Mouse (Mus musculus): ENCODE measurements at regions not wholly inside any gene's neighbourhood (a gene's known extent, or its start where the extent isn't known, plus 50 kb on each side); places are given as distances from the start of the nearest gene placed in this dataset.

DNA sequence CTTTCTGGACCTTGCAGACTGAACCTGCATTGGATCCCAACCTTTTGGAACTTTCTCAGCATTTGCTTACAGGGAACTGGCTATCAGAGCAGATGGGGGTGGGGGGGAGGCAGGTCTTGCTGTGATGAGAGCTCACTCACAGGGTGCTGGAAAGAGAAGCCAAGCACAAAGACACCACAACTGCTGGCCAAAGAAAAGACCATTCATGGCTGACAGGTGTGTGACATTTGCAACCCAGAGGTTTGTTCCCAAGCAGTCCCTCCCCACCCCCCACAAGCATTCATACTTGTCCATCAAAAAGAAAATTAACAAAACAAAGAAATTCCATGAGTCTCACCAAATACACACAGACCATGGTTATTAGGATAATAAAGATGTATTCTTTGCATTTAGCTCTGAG lies 117.5 kb upstream of the Rreb1 start:
- H3K4me2 ChIP-seq: no peak overlapping the region
- no peaks in the 10 kb centered on the region for H3K27me3 ChIP-seq
- H3K36me3 ChIP-seq: no peaks in the 10 kb centered on the region
- no peak for ATAC-seq (ENCODE audit: low FRiP score)
- H3K9me3 ChIP-seq: no peaks in the 10 kb centered on the region
- H3K27ac ChIP-seq: no peak overlapping the region
- H3K9ac ChIP-seq: no peak overlapping the region
- no peak overlapping the region for H3K4me3 ChIP-seq
- no peaks in the 10 kb centered on the region for H3K4me1 ChIP-seq (replicated peaks)

DNA sequence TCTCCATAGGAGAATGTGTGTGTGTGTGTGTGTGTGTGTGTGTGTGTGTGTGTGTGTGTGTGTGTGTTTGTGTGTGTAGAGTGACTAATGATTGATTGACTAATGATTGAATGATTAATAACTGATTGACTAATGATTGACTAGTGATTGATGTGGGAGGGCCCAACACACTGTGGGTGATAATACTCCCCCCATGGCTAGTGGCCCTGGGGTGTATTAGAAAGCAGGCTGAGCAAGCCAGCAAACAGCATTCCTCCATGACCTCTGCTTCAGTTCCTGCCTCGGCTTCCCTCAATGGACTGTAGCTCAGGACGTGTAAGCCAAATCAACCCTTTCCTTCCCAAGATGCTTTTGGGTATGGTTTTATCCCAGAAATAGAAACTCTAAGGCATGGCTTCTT lies 114.1 kb upstream of the Rreb1 start:
- Histone ChIP-seq H3K36me3 (no peaks in the 10 kb centered on the region), H3K27ac (no peak overlapping the region), H3K4me1 (replicated peaks) (no peaks in the 10 kb centered on the region), H3K27me3 (no peaks in the 10 kb centered on the region), H3K9me3 (no peaks in the 10 kb centered on the region), H3K4me2 (no peak overlapping the region), H3K4me3 (no peak overlapping the region), H3K9ac (no peak overlapping the region)
- no peak for ATAC-seq (ENCODE audit: low FRiP score)
- 72% methylated on average over 2 of the region's 2 CpGs for WGBS

DNA sequence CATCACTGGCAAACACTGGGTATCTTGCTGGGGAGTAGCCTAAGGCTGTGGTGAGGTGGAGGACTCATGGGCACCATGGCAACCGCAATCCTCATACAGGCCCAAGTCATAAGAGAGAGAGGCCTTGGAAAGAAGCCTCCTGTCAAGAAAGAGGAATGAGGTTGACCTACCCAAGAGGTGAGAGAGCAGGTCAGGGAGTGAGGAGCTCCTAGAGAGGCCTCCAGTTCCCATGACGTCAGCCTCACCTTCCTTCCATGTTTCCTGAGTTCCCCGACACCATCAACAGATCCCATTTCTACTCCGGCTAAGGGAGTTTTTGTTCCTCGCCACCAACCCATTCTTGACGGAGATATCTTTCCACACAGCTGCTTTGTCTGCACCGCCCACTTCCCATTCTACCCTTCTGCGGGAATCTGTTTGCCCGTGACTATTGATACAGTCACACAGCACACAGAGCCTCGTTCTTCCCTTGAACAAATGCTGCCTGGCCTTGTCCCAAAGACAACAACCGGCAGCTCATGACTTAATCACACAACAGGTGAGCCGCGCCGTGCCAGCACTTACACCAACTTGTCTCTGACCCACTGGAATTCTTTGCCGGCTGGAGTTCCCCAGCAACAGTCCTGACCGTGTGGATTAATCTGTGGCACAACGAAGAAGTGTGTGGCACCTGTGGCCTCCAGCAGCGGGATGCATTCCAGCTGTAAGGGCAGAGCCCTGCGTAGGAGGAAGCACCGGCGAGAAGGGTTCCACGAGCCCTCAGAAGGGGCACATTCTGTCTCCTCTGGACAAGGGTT lies 111.8 kb upstream of the Rreb1 start:
- no peaks in the 10 kb centered on the region for H3K36me3 ChIP-seq

DNA sequence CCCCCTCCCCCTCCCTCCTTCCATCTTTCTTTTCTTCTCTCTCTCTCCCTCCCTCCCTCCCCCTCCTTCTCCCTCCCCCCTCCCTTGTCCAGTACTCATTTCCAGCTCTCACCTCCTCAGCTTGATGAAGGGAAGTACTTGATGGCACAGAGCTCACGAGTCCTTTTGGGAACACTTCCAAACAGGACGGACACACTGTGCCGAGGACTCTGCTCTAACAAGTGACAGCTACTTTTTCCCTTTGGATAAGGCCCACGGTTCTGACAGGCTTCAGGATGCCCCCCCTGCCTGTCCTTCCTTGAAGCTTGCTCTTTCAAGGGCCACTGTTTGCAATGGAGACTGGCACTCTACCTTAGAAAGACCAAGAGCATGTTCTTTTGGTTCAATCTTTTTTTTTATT lies 110.8 kb upstream of the Rreb1 start:
- Histone ChIP-seq H3K4me2 (no peak overlapping the region), H3K27me3 (no peaks in the 10 kb centered on the region), H3K4me1 (replicated peaks) (no peaks in the 10 kb centered on the region), H3K27ac (no peak overlapping the region), H3K9me3 (no peaks in the 10 kb centered on the region), H3K36me3 (no peaks in the 10 kb centered on the region), H3K9ac (no peak overlapping the region), H3K4me3 (no peak overlapping the region)
- no peak for ATAC-seq (ENCODE audit: low FRiP score)
- 69% methylated on average over 4 of the region's 4 CpGs for WGBS

More for the DNA sequence above, 111.8 kb upstream of the Rreb1 start:
- H3K4me3 ChIP-seq: no peak overlapping the region
- no peak overlapping the region for H3K27ac ChIP-seq
- H3K27me3 ChIP-seq: no peaks in the 10 kb centered on the region
- no peak overlapping the region for H3K9ac ChIP-seq
- H3K4me1 ChIP-seq (replicated peaks): no peaks in the 10 kb centered on the region
- ATAC-seq (ENCODE audit: low FRiP score): no peak
- H3K4me2 ChIP-seq: no peak overlapping the region
- 79% methylated on average over 22 of the region's 22 CpGs for WGBS
- no peaks in the 10 kb centered on the region for H3K9me3 ChIP-seq

DNA sequence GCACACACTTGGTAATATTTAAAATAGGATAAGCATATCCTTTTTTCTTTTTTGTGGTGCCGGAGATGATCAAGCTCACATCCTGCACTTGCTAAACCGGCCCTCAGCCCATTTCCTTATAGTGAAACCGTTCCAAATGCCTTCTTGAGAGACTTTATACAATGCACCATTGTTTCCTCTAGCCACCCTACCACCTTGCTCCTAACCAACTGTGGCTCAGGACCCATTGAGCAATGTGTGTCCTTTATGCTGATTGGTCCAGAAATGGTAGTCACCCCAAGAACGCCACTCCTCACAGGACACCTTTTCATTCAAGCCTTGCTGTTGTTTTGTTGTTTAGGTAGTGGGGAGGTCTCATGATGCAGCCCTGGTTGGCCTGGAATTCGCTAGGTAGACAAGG lies 110.3 kb upstream of the Rreb1 start:
- no peak for ATAC-seq (ENCODE audit: low FRiP score)
- no peaks in the 10 kb centered on the region for H3K27me3 ChIP-seq
- H3K9ac ChIP-seq: no peak overlapping the region
- no peak overlapping the region for H3K4me3 ChIP-seq
- H3K9me3 ChIP-seq: no peaks in the 10 kb centered on the region
- H3K4me1 ChIP-seq (replicated peaks): no peaks in the 10 kb centered on the region
- no peak overlapping the region for H3K4me2 ChIP-seq
- H3K36me3 ChIP-seq: no peaks in the 10 kb centered on the region
- 74% methylated on average over 5 of the region's 5 CpGs for WGBS
- H3K27ac ChIP-seq: no peak overlapping the region

DNA sequence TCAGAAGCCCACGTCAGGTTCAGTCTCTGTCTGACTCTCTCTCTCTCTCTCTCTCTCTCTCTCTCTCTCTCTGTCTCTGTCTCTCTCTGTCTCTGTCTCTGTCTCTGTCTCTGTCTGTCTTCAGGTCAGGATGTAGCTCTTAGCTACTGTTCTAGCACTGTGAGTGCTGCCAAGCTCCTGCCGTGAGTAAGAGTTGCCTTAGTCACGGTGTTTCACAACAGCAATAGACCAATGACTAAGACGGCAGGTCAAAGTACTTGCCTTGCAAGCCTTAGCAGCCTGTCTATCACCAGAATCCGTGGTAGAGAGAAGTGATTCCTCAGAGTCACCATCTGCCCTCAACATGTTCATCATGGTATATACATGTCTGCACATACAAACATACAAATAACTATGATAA lies 107.1 kb upstream of the Rreb1 start:
- 81% methylated on average over 5 of the region's 5 CpGs for WGBS
- no peak overlapping the region for H3K27ac ChIP-seq
- no peak overlapping the region for H3K9ac ChIP-seq
- H3K4me3 ChIP-seq: no peak overlapping the region
- ATAC-seq (ENCODE audit: low FRiP score): no peak
- H3K27me3 ChIP-seq: no peaks in the 10 kb centered on the region
- H3K9me3 ChIP-seq: no peaks in the 10 kb centered on the region
- no peaks in the 10 kb centered on the region for H3K36me3 ChIP-seq
- H3K4me1 ChIP-seq (replicated peaks): no peaks in the 10 kb centered on the region
- no peak overlapping the region for H3K4me2 ChIP-seq

DNA sequence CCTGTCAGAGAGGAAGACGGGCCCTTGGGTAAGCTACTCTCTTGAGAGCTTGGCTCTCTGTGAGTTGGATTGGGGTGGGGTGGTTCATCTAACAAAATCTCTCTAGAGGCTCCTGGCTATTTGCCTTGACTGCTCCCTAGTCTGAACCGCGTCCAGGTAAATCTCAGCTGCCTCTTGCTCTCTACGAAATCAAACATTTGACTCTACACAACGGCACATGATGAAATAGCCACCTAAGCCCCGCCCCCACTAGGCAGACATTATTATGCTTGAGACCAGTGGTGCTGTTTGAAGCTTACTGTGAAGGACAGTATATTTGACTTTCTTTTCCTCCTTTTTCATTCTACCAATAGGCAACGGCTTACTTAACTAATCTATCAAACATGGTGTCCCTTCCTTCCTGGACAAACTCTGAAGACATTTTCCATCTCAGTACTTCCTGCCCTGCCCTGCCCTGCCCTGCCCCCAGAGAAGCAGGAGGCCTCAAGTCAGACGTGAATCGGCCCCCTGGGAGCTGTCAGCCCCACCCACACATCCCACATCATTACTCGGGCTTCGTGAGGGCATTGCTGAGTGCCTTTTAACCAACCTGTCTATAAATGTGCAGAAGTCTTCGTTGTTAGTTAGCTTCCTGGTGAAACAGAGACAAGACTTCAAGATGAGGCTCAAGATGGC lies 103.4 kb upstream of the Rreb1 start:
- Histone ChIP-seq H3K4me3 (no peak overlapping the region), H3K4me2 (no peak overlapping the region), H3K9ac (no peak overlapping the region), H3K27me3 (no peaks in the 10 kb centered on the region), H3K36me3 (no peaks in the 10 kb centered on the region), H3K4me1 (replicated peaks) (no peaks in the 10 kb centered on the region), H3K9me3 (no peaks in the 10 kb centered on the region), H3K27ac (no peak overlapping the region)
- WGBS: 75% methylated on average over 12 of the region's 12 CpGs
- ATAC-seq (ENCODE audit: low FRiP score): no peak

DNA sequence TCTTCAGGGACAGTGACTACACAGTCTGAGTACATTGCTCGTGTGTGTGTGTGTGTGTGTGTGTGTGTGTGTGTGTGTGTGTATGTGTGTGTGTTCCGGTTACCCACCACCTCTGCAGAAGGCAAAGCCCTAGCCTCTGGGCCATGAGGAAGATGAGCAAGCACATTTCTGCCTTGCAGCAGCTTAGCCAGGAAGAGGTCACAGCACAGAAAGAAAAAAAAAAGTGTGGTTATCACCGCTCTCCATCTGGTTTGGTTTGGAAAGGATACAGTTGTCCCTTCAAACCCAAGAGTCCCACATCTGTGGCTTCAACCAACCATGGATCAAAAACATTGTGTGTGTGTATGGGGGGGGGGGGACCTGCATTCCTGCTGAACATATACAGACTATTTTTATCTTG lies 102.5 kb upstream of the Rreb1 start:
- Histone ChIP-seq H3K4me2 (no peak overlapping the region), H3K4me3 (no peak overlapping the region), H3K9me3 (no peaks in the 10 kb centered on the region), H3K27me3 (no peaks in the 10 kb centered on the region), H3K4me1 (replicated peaks) (peaks cover 1% of the 10 kb centered on the region; the same call in 1 of the 2 replicates), H3K9ac (no peak overlapping the region), H3K36me3 (no peaks in the 10 kb centered on the region), H3K27ac (no peak overlapping the region)
- 85% methylated on average over 3 of the region's 3 CpGs for WGBS
- no peak for ATAC-seq (ENCODE audit: low FRiP score)

DNA sequence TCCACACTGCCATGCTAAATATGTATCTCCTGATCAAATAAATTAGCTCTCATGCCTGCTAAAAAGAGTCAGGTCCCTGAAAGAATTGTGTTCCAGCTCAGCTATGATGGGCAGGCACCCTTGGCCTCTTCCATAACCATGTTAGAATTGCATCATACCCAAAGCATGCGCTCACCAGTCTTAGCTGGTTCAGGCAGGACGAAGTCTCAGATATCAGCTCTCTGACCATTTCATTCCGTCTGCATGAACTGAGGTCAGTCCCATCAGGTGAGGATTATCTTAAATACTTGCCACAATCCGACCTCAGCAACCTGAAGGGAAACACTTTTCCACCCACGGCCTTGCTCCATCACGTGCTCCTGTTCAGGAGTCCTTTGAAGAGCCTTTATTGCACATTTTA lies 101.3 kb upstream of the Rreb1 start:
- WGBS: 93% methylated on average over 6 of the region's 6 CpGs
- Histone ChIP-seq H3K9me3 (no peaks in the 10 kb centered on the region), H3K27ac (no peak overlapping the region), H3K4me3 (no peak overlapping the region), H3K9ac (no peak overlapping the region), H3K4me1 (replicated peaks) (peaks cover 8% of the 10 kb centered on the region; the same call in 1 of the 2 replicates), H3K4me2 (no peak overlapping the region), H3K27me3 (no peaks in the 10 kb centered on the region), H3K36me3 (no peaks in the 10 kb centered on the region)
- ATAC-seq (ENCODE audit: low FRiP score): no peak

DNA sequence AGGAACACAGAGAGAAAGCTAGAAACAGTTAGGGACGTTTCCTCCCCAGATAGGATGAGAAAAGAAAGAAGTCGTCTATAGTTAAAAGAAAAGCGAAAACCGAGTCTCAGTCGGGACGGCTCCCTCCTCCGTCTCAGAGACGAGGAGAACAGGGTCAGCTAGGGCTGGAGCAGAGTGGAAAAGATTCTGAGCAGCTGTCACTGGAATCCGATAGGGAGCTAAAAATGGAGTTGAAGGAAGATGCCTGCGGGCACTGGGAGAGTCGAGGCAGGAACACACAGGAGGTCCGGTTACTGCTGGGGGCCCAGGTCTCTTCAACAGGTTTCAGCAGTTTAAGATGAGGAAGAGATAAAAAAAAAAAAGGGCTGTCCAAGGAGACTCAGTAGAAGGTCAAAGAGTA lies 99.9 kb upstream of the Rreb1 start:
- no peaks in the 10 kb centered on the region for H3K9me3 ChIP-seq
- 83% methylated on average over 12 of the region's 12 CpGs for WGBS
- no peak overlapping the region for H3K27ac ChIP-seq
- no peak overlapping the region for H3K9ac ChIP-seq
- no peaks in the 10 kb centered on the region for H3K27me3 ChIP-seq
- H3K4me1 ChIP-seq (replicated peaks): peaks cover 8% of the 10 kb centered on the region; the same call in 1 of the 2 replicates
- no peaks in the 10 kb centered on the region for H3K36me3 ChIP-seq
- no peak overlapping the region for H3K4me2 ChIP-seq
- ATAC-seq (ENCODE audit: low FRiP score): no peak
- H3K4me3 ChIP-seq: no peak overlapping the region

DNA sequence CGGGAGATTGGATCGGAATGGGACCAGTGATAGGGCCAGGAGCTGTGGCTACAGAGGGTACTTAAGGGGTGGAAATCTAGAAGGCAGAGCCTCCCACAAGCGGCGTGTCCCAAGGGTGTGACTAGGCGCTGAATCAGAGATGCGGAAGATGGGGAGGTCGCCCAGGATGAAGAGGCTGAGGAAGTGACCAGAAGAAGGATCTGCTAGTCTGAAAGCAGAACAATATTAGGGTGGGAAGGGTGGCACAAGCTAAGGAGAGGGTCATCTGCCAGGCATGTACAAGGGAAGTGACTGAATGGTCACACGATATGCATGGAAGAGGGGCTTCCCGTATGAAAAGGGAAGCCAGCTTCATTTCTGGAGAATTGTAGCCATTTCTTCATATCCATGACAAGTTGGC lies 99.4 kb upstream of the Rreb1 start:
- no peaks in the 10 kb centered on the region for H3K9me3 ChIP-seq
- H3K9ac ChIP-seq: no peak overlapping the region
- no peak overlapping the region for H3K4me3 ChIP-seq
- no peaks in the 10 kb centered on the region for H3K27me3 ChIP-seq
- no peak for ATAC-seq (ENCODE audit: low FRiP score)
- no peaks in the 10 kb centered on the region for H3K36me3 ChIP-seq
- H3K4me2 ChIP-seq: no peak overlapping the region
- 96% methylated on average over 9 of the region's 9 CpGs for WGBS
- H3K27ac ChIP-seq: no peak overlapping the region
- H3K4me1 ChIP-seq (replicated peaks): peaks cover 8% of the 10 kb centered on the region; the same call in 1 of the 2 replicates

DNA sequence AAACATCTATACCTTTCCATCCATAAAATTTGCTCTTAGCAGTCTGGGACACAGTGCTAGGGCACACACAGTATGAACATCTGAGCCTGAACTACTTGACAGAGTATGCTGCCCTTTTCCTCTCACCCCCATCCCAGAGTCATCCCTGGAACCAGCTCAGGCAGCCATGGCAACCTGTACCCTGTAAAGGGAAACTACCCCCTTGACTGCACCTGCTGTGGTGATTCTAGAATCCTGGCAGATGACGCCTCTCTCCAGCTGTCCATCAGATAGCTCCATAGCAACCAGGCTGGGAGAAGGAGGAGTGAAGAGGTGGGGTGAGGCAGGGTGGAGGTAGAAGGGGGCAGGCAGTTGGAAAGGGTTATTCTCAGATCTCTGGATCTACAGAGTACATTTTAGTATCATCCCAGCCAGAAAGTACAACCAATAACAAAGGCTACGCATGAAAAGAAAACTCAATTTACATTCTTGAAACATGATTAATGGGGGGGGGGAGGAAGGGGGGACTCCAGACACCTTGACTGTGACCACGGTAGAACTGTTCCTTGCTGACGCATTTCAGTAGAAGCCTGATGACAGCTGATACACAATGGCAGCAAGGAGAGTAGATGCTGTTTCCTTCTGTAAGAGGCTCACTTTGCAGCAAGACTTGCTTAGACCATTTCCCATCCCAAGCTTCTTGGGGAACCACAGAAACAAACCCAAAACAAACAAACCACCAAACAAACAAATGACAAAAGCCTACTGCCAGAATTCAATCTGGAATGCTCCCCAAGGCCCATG lies 97.2 kb upstream of the Rreb1 start:
- H3K36me3 ChIP-seq: no peaks in the 10 kb centered on the region
- H3K4me3 ChIP-seq: no peak overlapping the region
- 36% methylated on average over 4 of the region's 4 CpGs for WGBS
- H3K4me1 ChIP-seq (replicated peaks): peaks cover 8% of the 10 kb centered on the region; the same call in 1 of the 2 replicates
- H3K9ac ChIP-seq: no peak overlapping the region
- ATAC-seq (ENCODE audit: low FRiP score): peak; percentile 76; the same call in 1 of the 2 replicates
- no peak overlapping the region for H3K4me2 ChIP-seq
- H3K27ac ChIP-seq: no peak overlapping the region
- H3K9me3 ChIP-seq: no peaks in the 10 kb centered on the region
- no peaks in the 10 kb centered on the region for H3K27me3 ChIP-seq

Data from hindbrain, embryonic 13.5 days (tissue).